Mouse (Mus musculus): ENCODE measurements around the gene Hal.

Hal gene

DNA sequence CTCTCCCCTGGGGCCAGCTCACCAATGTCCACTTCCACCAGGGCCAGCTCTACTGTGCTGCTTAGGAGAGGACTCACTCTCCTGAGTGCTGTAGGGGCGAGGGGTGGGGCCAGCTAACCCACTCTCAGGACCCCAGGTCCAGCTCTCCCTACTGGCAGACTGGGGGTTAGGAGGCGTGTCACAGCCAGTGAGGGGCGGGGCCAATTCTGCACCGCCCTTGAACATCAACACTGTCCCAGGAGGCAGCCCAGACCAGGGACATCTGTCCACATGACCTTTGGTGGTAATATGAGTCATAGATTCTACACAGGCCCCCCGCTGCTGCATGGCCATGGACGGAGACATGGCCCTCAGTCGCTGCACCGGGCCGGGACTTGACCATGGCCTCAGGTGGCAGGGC lies 71.2 kb downstream of the Hal start:
- ATAC-seq (ENCODE audit: insufficient number of reproducible peaks, low FRiP score, low TSS enrichment) = 0 out of 2 replicates have a peak, but pooled peaks have one; percentile 36

DNA sequence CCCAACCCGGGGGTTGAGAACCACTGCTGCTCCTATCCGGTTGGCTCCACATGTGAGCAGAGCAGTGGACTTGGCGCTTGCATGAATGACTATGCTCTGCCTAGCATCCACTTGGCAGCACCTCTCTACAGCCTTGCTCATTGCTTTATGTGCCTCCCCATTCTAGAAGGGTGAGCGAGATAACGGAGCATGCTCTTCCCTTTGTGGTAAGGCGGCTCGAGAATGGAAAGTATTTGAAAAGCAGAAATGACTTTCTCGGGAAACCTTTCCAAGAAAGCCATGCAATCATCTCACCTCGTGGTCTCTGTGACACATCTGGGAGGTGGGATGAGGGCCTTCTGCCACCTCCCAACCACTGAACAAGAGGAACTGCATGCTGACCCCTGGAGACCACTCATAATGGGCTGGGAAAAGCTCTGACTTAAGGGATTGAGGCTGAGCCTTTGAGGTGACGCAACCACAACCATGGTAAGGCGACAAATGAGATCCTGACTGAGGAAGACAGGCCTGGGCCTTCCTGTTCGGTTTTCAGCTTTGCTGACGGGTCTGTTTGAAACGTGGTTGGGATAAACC lies 76.0 kb downstream of the Hal start:
- no peak for ATAC-seq (ENCODE audit: insufficient number of reproducible peaks, low FRiP score, low TSS enrichment)

DNA sequence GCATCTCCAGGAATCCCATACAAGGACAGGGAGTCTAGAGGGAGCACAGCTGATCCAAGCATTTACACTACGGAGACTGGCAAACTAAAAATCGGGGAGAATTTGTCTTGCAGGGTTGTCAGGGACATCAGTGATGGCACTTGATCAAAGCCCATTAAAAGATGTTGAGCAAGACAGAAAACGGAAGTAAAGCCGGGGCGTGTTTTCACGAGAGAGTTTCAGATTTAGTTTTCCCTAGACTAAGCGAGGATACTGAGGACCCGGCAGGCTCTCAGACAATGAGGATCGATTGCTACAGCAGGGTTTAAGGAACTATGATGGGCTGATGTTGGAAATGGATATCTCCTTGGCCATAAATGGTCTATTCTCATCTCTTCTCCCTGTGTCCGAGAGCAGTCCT lies 78.5 kb downstream of the Hal start:
- no peak for ATAC-seq (ENCODE audit: insufficient number of reproducible peaks, low FRiP score, low TSS enrichment)

DNA sequence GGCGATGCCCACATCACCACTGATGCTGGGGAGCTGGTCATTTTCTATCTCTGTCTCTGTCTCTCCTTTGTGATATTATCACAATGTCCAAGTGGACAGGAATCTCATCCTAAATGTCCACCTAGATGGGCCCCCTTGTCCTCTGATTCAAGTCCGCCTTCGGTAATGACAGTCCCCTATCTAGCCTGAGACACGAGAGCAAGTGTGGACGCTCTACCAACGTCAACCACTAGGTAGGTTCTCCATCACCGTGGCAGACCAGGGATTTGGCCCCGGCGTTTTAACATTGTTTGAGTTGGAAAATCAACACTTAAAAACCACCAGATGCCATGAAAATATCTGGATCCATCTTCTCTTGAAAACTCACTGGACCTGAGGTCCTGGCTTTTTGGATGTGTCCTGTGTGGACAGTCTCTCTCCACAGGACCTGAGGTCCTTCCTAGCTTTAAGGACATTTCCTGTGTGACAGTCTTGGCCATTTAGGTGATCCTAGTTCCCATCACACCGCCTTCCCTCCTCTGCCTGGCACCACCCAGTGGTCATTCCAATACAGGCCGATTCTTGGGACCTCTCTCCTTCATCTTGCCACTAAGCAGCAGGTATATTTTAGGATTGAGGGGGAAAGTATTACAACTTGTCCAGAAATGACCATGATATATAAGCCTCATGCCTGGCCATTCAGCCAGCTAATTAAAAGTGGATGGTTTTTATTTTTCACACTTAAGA lies 79.4 kb downstream of the Hal start:
- ATAC-seq (ENCODE audit: insufficient number of reproducible peaks, low FRiP score, low TSS enrichment) = no peak

DNA sequence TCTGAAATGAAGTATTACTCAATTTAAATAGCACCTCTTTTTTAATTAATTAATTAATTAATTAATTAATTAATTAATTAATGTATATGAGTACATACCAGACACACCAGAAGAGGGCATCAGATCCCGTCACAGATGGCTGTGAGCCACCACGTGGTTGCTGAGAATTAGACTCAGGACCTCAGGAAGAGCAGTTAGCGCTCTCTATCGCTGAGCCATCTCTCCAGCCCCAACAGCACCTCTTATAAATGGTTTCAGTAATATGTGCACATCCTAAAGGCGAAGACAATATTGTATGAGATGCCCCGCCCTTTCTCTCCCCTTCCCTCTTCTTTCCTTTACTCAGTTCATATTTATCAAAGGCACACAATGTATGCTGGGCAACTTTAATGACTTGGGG lies 80.1 kb downstream of the Hal start:
- no peak for ATAC-seq (ENCODE audit: insufficient number of reproducible peaks, low FRiP score, low TSS enrichment)

All from cerebellum, adult (tissue).